Mouse (Mus musculus): ENCODE data around the gene Lrrc15. TPM values are rescaled to one million over a fixed set of nuclear protein-coding genes. Genes with fewer than 3 reads are reported as not detected.

Lrrc15 gene
- total RNA-seq, 2 experiments from 2014 or later = not detected

DNA sequence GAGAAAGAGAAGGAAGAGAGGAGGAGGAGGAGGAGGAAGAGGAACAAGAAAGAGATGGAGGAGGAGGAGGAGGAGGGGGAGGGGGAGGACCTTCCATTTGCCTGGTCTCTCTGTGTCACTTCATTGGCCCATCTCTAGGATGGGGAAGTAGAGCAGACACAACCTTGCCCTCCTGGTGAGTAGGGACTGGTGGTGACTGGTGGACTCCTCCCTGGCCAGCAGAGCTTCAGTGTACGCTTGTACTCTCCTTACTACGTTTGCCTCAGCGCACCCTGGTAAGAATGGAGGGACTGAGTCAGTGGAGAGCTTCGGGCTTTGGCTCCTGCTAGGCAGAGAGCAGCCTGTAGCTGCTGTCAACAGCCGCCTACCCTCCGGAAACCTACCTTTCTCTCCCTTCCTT, 19.6 kb upstream of the Lrrc15 start:
- TF ChIP-seq CTCF (IDR thresholded peaks at IDR 0.05) = no peak
- DNase-seq (ENCODE audit: extremely low spot score in 1 of 2, low spot score in 2 of 2) = no peak
- intact Hi-C loops (cut with DNase I) = no loop called here
- Histone ChIP-seq H3K4me3 (no peak overlapping the region), H3K27ac (no peak overlapping the region)

DNA sequence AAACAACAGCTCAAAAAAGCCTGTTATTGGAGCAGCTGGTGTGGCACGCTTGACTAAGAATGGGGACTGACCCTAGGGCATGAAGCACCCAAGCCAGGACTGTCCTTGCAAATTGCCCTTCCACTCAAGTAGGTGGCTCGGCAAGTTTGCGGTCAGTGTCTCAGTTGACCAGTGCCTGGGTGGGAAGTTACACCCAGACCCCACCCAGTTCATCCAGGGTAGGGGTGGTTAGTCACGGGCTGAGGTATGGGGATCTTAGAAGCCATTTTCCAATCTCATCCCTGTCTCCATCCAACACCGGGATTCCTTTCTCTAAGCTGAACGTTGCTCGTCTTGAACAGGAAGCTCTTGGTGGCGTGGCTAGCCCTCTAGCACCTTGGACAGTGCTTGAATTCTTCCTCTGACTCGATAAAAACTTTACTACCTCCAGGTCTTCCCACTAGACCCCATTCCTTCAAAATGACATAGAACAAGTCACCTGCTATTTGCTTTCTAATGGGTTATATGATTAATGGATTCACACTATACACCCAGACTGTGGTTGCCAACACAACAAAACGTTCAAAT, 16.7 kb upstream of the Lrrc15 start:
- no peak overlapping the region for H3K27ac ChIP-seq
- DNase-seq (ENCODE audit: extremely low spot score in 1 of 2, low spot score in 2 of 2) = no peak
- H3K4me3 ChIP-seq = no peak overlapping the region
- no peak for TF ChIP-seq CTCF (IDR thresholded peaks at IDR 0.05)
- intact Hi-C loops (cut with DNase I) = no loop called here

DNA sequence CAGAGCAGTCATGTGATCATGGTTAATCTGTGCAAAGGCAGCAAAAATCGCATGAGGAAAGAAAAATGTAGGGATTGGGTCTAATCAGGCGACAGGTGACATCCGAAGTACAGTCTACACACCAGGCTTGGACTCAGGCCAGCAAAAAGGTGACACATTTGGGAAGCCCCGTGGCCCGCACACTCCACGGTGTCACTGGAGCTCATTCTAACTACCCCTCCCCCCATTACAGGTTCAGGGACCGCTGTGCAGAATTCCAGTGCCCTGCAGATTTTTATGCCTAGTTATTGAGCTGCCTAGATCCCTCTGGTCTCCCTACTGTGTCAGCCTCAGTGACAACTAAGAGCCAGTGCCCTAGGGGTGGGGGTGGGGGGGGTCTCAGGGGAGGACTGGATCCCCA, 14.4 kb upstream of the Lrrc15 start:
- no peak for DNase-seq (ENCODE audit: extremely low spot score in 1 of 2, low spot score in 2 of 2)
- intact Hi-C loops (cut with DNase I) = no loop called here
- no peak for TF ChIP-seq CTCF (IDR thresholded peaks at IDR 0.05)

DNA sequence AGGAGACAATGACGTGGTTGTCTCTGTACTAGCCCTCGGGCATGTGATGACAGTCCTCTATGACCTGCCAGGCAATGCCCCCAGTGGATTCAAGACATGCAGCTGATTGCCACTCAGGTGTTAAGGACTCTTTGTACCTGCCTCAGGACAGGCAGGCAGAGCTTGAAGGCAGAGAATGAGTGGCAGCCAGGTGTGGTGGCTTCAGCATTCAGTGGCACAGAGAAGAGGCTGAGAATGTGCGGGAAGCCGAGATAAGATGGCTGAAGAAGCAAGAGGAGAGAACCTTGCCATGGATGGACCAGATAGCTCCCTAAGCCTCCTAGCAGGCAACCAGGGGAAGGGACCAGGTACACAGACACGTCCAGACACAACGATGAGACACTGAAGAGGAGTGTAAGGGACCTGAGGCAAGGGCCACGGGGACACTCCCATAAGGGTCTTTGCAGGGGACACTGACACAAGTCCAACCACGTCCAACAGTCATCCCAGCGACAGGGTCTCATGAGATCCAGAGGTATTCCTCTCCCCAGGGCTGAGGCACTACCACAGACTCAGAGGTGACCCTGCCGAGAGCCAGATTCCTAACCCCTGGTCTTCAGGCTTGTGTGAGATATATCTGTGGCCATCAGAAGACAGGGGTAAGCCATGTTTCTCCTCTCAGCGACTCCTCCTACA, 13.7 kb upstream of the Lrrc15 start:
- TF ChIP-seq CTCF (IDR thresholded peaks at IDR 0.05) = no peak
- H3K4me3 ChIP-seq = no peak overlapping the region
- DNase-seq (ENCODE audit: extremely low spot score in 1 of 2, low spot score in 2 of 2) = no peak
- H3K27ac ChIP-seq = no peak overlapping the region
- intact Hi-C loops (cut with DNase I) = no loop called here

More for the DNA sequence above, 14.4 kb upstream of the Lrrc15 start:
- Histone ChIP-seq H3K4me3 (no peak overlapping the region), H3K27ac (no peak overlapping the region)

DNA sequence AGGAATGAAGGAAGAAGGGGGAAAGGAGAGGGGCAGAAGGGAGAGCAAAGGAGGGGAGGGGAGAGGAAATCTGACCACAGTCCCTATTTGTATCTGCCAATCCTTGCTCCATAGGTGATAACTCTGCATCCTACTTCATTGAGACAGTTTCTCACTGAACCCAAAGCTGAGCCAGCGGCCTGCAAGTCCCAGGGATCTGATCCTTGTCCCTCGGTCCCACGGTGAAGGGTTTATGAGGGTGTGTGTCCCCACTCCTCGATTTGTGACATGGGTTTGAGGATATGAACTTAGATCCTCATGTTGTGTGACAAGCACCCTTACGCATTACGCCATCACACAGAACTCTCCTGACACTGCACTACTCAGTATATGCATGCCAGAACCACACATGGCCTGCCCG, 12.1 kb upstream of the Lrrc15 start:
- intact Hi-C loops (cut with DNase I) = no loop called here
- H3K4me3 ChIP-seq = no peak overlapping the region
- TF ChIP-seq CTCF (IDR thresholded peaks at IDR 0.05) = no peak

DNA sequence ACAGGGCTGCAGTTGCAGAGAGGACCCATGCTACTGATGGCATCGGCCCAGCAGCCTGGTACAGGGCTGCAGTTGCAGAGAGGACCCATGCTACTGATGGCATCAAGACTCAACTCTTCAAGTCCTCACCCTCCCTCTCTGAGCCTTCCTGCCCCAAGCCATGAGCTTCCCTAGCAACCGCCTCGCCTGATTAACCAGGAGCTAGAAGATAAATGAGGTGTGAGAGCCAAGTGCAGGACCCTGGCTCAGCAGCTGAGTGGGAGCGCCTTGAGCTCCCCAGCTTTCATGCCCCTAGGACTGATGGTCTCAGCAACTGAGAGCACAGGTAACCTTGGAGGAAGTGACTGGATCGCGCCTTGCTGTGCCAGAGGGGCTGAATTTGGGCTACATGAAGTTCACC, 7.4 kb upstream of the Lrrc15 start:
- TF ChIP-seq CTCF (IDR thresholded peaks at IDR 0.05) = no peak
- H3K27ac ChIP-seq = no peak overlapping the region
- DNase-seq (ENCODE audit: extremely low spot score in 1 of 2, low spot score in 2 of 2) = no peak
- intact Hi-C loops (cut with DNase I) = no loop called here
- H3K4me3 ChIP-seq = no peak overlapping the region

More for the DNA sequence above, 12.1 kb upstream of the Lrrc15 start:
- no peak overlapping the region for H3K27ac ChIP-seq
- DNase-seq (ENCODE audit: extremely low spot score in 1 of 2, low spot score in 2 of 2) = no peak

DNA sequence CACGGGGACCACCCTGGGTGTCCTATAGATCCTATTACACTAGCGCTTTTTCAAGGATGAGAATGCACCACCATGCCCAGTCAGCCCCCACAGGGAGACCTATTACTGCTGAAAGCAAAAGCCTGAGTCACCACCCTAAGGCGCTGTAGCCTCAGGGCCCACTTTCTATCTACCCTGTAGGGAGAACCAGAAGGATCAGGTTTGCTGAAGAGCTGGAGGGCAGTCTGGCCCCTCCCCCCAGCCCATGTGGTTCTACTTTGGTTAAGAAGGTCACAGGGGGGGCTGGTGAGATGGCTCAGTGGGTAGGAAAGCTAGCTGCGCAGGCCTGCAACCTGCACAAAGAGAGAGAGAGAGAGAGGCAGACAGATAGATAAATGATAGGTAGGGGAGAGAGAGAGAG, 2.6 kb upstream of the Lrrc15 start:
- intact Hi-C loops (cut with DNase I) = no loop called here
- Histone ChIP-seq H3K27ac (no peak overlapping the region), H3K4me3 (no peak overlapping the region)
- TF ChIP-seq CTCF (IDR thresholded peaks at IDR 0.05) = no peak
- no peak for DNase-seq (ENCODE audit: extremely low spot score in 1 of 2, low spot score in 2 of 2)

DNA sequence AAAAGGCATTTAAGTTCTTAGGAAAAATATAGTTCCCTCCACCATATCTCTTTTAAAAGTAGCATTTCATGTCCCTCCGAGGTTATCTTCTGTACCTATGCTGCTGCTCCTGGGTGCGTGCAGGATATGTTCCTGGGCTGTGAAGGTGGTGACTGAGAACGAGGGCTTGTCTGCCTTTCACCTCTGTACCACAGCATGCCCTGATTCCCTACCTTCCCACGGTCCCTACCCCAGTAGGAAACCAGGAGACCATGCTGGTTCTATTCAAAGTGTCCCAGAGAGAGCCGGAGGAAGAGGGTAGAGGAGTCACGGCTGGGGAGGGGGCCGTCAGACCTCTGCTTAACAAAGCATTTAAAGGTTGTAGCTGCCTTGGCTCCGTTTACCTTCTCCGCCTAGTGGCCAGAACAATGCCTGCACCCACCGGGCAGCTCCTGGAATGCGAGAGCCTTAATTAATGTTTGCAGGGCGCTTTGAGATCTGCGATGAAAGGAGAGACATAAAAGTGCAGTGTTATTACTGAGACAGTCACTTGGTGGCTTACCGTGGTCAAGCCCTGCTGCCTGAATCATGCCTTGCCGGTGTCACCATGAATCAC, 784 bp upstream of the Lrrc15 start:
- intact Hi-C loops (cut with DNase I) = no loop called here
- peak; percentile 64 for TF ChIP-seq CTCF (IDR thresholded peaks at IDR 0.05)
- Histone ChIP-seq H3K27ac (no peak overlapping the region), H3K4me3 (no peak overlapping the region)
- no peak for DNase-seq (ENCODE audit: extremely low spot score in 1 of 2, low spot score in 2 of 2)

DNA sequence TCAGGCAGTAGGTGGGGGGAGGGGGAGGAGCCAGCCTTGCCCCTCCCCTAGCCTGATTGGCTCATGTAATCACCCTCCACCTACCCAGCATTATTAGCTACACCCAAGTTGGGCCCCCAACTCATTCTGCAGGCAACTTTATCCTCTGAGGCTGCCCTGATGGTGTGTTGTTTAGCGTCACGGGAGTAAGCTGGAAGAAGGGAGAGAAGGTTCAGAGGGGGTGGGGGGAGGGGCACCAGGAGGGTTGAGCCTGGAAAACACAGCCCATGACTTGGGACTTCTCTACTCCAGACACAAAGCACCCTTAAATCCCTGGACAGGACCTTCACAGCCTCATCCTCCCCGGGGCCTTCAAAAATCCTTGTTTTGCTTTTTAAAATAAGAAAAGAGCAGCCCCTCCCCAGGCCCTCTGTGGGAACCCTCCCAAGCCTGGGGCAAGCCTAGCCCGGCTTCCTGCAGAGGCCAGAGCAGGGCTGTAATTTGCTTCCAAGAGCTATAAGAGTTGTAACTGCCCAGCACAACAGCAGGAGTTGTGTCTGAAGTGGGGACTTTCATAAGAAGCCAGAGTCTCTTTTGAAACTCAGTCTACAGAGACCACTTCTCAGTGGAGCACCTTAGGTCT, 2.3 kb downstream of the Lrrc15 start:
- intact Hi-C loops (cut with DNase I) = no loop called here

DNA sequence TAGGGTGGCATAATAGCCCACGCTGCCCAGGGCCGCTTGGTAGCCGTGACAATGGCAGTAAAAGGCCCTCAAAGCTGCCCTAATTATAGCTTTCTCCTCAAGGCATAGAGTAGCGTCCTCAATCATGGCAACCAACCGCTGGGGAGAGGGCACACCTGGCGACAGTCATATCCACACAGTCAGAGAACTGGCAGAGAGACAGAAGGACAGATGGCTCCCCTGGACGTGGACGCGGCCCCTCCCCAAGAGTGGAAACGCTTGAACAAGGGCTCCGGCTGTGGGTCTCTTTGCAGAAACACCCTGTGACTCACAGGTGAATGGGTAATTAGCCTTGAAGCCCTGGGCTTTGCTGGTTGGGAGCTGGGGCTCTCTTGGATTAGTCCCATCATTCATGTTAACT, 4.7 kb downstream of the Lrrc15 start:
- intact Hi-C loops (cut with DNase I) = no loop called here
- DNase-seq (ENCODE audit: extremely low spot score in 1 of 2, low spot score in 2 of 2) = no peak
- no peak for TF ChIP-seq CTCF (IDR thresholded peaks at IDR 0.05)
- Histone ChIP-seq H3K27ac (no peak overlapping the region), H3K4me3 (no peak overlapping the region)

More for the DNA sequence above, 2.3 kb downstream of the Lrrc15 start:
- TF ChIP-seq CTCF (IDR thresholded peaks at IDR 0.05) = no peak
- Histone ChIP-seq H3K27ac (no peak overlapping the region), H3K4me3 (no peak overlapping the region)
- no peak for DNase-seq (ENCODE audit: extremely low spot score in 1 of 2, low spot score in 2 of 2)

DNA sequence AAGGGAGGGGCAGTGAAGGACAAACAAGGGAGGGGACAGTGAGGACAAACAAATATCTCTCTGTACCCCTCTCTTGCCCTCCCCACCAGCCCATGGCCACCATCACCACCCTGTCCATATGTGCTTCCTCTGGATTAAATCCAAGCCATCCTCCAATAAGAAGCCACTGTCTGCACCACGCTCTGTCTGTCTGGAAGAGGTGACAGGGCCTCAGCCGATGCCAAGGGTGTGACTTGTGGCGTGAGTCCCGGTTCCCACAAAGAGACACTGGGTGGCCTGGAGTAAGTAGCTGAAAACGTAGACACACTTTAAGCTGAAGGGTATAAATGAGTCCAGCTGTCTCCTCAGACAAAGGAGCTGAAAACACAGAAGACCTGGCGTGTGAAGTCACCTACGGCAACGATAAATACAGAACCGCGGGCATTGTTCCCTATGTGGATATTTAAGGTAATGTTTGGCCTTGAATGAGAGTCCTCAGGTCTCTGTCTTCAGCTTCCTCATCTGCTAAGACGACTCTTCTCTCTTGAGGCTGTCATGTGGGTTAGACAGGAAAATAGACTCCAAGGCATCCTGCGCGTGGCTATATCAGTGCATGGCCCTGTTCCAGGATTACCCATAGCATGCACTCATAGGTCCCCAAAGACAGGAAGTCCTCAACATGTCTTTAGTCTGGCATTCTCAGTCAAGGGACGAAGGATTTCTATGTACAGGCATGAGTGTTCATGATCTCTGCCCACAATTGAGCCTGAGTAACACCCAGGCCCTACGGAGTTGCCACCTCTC, 7.3 kb downstream of the Lrrc15 start:
- Histone ChIP-seq H3K27ac (no peak overlapping the region), H3K4me3 (no peak overlapping the region)
- TF ChIP-seq CTCF (IDR thresholded peaks at IDR 0.05) = no peak
- no peak for DNase-seq (ENCODE audit: extremely low spot score in 1 of 2, low spot score in 2 of 2)
- intact Hi-C loops (cut with DNase I) = no loop called here

DNA sequence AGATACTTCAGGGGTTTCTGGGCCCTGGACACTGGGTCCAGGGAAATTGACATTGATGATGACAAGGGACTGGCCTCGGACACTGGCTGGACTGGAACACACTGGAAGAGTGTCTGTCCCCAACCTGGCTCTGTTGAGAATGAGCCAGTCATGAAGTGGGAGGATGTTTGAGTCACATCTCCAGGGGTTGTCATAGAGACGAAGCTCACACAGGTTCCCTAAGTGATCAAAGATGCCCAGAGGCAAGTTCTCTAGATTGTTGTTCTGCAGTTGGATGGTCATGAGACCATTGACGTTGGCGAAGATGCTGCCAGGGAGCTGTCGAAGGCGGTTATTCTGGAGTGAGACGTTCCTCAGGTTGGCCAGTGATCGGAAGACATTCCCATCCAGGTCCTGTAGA, 10.0 kb downstream of the Lrrc15 start:
- H3K27ac ChIP-seq = no peak overlapping the region
- H3K4me3 ChIP-seq = no peak overlapping the region
- no peak for DNase-seq (ENCODE audit: extremely low spot score in 1 of 2, low spot score in 2 of 2)
- intact Hi-C loops (cut with DNase I) = no loop called here
- no peak for TF ChIP-seq CTCF (IDR thresholded peaks at IDR 0.05)

Measured in left cerebral cortex, adult 2 months (tissue).